Mouse (Mus musculus) c-Kit-positive CD71-negative TER-119-negative erythroid progenitor cells, embryonic 14.5 days (primary cell): ENCODE measurements around the gene Slc30a1.

Source experiments
- DNase-seq: peaks from one replicate; pipeline ENCODE4 v3.0.0-alpha.2; 2013; ENCODE audit warnings: low read depth

The Slc30a1 gene

GRCm38 (mm10) chr1:191906571-191907430 is at the start of gene Slc30a1:
TSS of gene Slc30a1 (plus strand) at chr1:191906767.
- DNase-seq, result peak; percentile 92

GRCm38 (mm10) chr1:191856886-191857651 is 49.5 kb upstream of the Slc30a1 start:
- no peak for DNase-seq

- DNase-seq, result no peak
These were observed 48.4 kb upstream of the Slc30a1 start for GRCm38 (mm10) chr1:191858136-191858535.

GRCm38 (mm10) chr1:191859847-191860246 is 46.7 kb upstream of the Slc30a1 start:
- no peak for DNase-seq

GRCm38 (mm10) chr1:191861247-191861646 is 45.3 kb upstream of the Slc30a1 start:
- DNase-seq, result no peak

GRCm38 (mm10) chr1:191863833-191864550 is 42.6 kb upstream of the Slc30a1 start:
- no peak for DNase-seq

- no peak for DNase-seq
These were observed 42.0 kb upstream of the Slc30a1 start for GRCm38 (mm10) chr1:191864551-191865027.

GRCm38 (mm10) chr1:191872076-191872710 is 34.4 kb upstream of the Slc30a1 start:
- no peak for DNase-seq

- DNase-seq, result no peak
These were observed 31.6 kb upstream of the Slc30a1 start for GRCm38 (mm10) chr1:191875006-191875405.

GRCm38 (mm10) chr1:191875683-191876305 is 30.8 kb upstream of the Slc30a1 start:
- DNase-seq, result no peak

GRCm38 (mm10) chr1:191877681-191878080 is 28.9 kb upstream of the Slc30a1 start:
- DNase-seq, result no peak

- DNase-seq, result no peak
These were observed 28.0 kb upstream of the Slc30a1 start for GRCm38 (mm10) chr1:191878518-191878921.

GRCm38 (mm10) chr1:191880247-191880646 is 26.3 kb upstream of the Slc30a1 start:
- DNase-seq, result no peak

GRCm38 (mm10) chr1:191880921-191881609 is 25.5 kb upstream of the Slc30a1 start:
- no peak for DNase-seq

- no peak for DNase-seq
These were observed 24.9 kb upstream of the Slc30a1 start for GRCm38 (mm10) chr1:191881663-191882062.

- no peak for DNase-seq
These were observed 23.9 kb upstream of the Slc30a1 start for GRCm38 (mm10) chr1:191882474-191883206.

- DNase-seq, result no peak
These were observed 22.9 kb upstream of the Slc30a1 start for GRCm38 (mm10) chr1:191883654-191884053.

GRCm38 (mm10) chr1:191891912-191892311 is 14.7 kb upstream of the Slc30a1 start:
- no peak for DNase-seq

GRCm38 (mm10) chr1:191894386-191894785 is 12.2 kb upstream of the Slc30a1 start:
- no peak for DNase-seq

- DNase-seq, result no peak
These were observed 11.7 kb upstream of the Slc30a1 start for GRCm38 (mm10) chr1:191894857-191895256.
